Comparison of ENCODE assay signal across 8 mouse cellular contexts in the genomic region with DNA sequence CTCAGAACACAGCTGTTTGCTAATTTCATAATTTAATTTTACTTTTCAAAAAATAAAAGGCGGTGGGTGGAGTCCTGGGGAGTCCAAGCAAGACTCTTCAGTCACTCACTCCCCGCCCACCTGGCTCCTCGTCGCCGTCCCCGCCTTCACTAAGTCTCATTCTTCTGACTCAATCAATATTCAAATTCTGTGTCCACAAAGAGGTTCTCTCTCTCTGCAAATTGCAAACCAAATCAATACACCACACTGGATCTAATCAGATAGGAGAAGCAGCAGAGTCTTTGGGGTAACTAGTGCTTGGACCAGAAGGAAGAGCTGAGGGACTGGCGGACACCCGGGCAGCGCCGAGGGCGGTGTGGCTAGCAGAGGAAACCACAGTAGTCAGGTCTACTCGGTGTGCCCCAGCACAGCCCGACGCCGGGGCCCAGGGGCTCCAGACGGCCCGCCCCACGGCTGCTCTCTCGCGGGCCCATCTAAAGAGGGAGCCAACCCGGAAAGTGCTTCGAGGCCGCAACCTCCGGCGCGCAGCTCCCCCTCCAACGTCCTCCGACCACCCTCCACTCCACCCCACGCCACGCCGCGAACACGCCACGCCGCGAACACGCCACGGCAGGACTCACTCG. TPM values are rescaled to one million over a fixed set of nuclear protein-coding genes. Genes with fewer than 3 reads are reported as not detected.
DNase-seq lines count a peak whose midpoint lies in the region; ATAC-seq and TF ChIP-seq lines count a peak whose summit lies in the region.

No protein-coding gene starts in this region.

- H3K9ac ChIP-seq in kidney, embryonic 16.5 days (replicated peaks; ENCODE audit: low read length), result peak overlapping the region; percentile 97
- H3K9ac ChIP-seq in limb, embryonic 14.5 days (ENCODE audit: low read depth, low read length, severe bottlenecking), result peak overlapping the region; percentile 84

- H3K27me3 ChIP-seq in kidney, embryonic 16.5 days (ENCODE audit: insufficient read depth, low read length), result 0 out of 2 replicates have a peak, but pooled peaks cover 3% of the 10 kb centered on the region
- no peaks in the 10 kb centered on the region for H3K27me3 ChIP-seq in limb, embryonic 14.5 days (ENCODE audit: control insufficient read depth, insufficient read depth, low read length)

- no peak for DNase-seq in kidney, postnatal 14 days
- peak; percentile 70 for DNase-seq in MN1 (ENCODE audit: low spot score)
- DNase-seq in limb, embryonic 14.5 days (ENCODE audit: low spot score), result no peak
- DNase-seq in right cerebral cortex, postnatal 4 days, result no peak
- no peak for DNase-seq in c-Kit-positive CD71-positive TER-119-positive erythroid progenitor cells, embryonic 14.5 days (ENCODE audit: low spot score)

- H3K36me3 ChIP-seq in kidney, embryonic 16.5 days (ENCODE audit: insufficient read depth, low read length), result peaks cover 24% of the 10 kb centered on the region
- H3K36me3 ChIP-seq in limb, embryonic 14.5 days (ENCODE audit: control insufficient read depth, insufficient read depth, low read length), result peaks cover 31% of the 10 kb centered on the region

- no peak for TF ChIP-seq POLR2A in limb, embryonic 14.5 days (IDR thresholded peaks at IDR 0.05; ENCODE audit: borderline replicate concordance, extremely low read depth, insufficient read depth, insufficient read length)

- peak; percentile 87 for ATAC-seq in kidney, embryonic 16.5 days (ENCODE audit: low FRiP score, low TSS enrichment)
- ATAC-seq in erythroid progenitor cell, adult 5-6 weeks (replicated peaks; ENCODE audit: low FRiP score, poor library complexity, severe bottlenecking), result peak; percentile 65
- ATAC-seq in limb, embryonic 14.5 days (ENCODE audit: low FRiP score, low read depth), result peak; percentile 74
- peak; percentile 3; the same call in 1 of the 2 replicates for ATAC-seq in neutrophil, adult 5-6 weeks (ENCODE audit: extremely low read depth, insufficient number of reproducible peaks, low FRiP score, poor library complexity, severe bottlenecking)

- peak overlapping the region; percentile 99 for H3K4me3 ChIP-seq in kidney, embryonic 16.5 days (ENCODE audit: low read length)
- peak overlapping the region; percentile 98 for H3K4me3 ChIP-seq in limb, embryonic 14.5 days (replicated peaks; ENCODE audit: low read length)

- H3K4me2 ChIP-seq in kidney, embryonic 16.5 days (replicated peaks; ENCODE audit: low read depth, low read length), result peak overlapping the region; percentile 84
- H3K4me2 ChIP-seq in limb, embryonic 14.5 days (replicated peaks; ENCODE audit: low read depth, low read length, severe bottlenecking), result peak overlapping the region; percentile 70

- H3K4me1 ChIP-seq in kidney, embryonic 16.5 days (ENCODE audit: insufficient read depth, low read length), result no peaks in the 10 kb centered on the region
- H3K4me1 ChIP-seq in limb, embryonic 14.5 days (ENCODE audit: control insufficient read depth, insufficient read depth, low read length), result no peaks in the 10 kb centered on the region

- no peaks in the 10 kb centered on the region for H3K9me3 ChIP-seq in kidney, embryonic 16.5 days (ENCODE audit: low read length)
- H3K9me3 ChIP-seq in limb, embryonic 14.5 days (ENCODE audit: control insufficient read depth, low read length), result no peaks in the 10 kb centered on the region

- under 1% methylated on average over 39 of the region's 39 CpGs for WGBS in kidney, embryonic 16.5 days
- under 1% methylated on average over 25 of the region's 39 CpGs for WGBS in limb, embryonic 14.5 days

- peak overlapping the region; percentile 56; the same call in 1 of the 2 replicates for H3K27ac ChIP-seq in kidney, embryonic 16.5 days (ENCODE audit: low read length)
- H3K27ac ChIP-seq in limb, embryonic 14.5 days (replicated peaks; ENCODE audit: low read depth, low read length), result peak overlapping the region; percentile 63; the same call in 1 of the 2 replicates

RNA-seq across cellular contexts. Expression of gene Smu1, which starts 0.5 kb away (rescaled TPM):
- 170 and 176 TPM in 2 replicates for polyA plus RNA-seq in kidney, embryonic 16.5 days (2015; fragmentation: Nextera tagmentation; extraction: Ambion mirVana)
- total RNA-seq in erythroid progenitor cell, adult 5-6 weeks (2015; ENCODE audit: low replicate concordance), result 28.9 and 42.2 TPM in 2 replicates
- 41.5 and 59.0 TPM in 2 replicates for total RNA-seq in erythroid progenitor cell, adult 5-6 weeks (2017; ENCODE audit: low replicate concordance)
- 67.4 and 73.4 TPM in 2 replicates for polyA plus RNA-seq in limb, embryonic 14.5 days (2012; rRNA removed)
- 140 and 143 TPM in 2 replicates for polyA plus RNA-seq in limb, embryonic 14.5 days (2014; fragmentation: Nextera tagmentation; extraction: Ambion mirVana)
- total RNA-seq in neutrophil, adult 5-6 weeks (2017), result 99.4 and 109 TPM in 2 replicates

RNA-seq across cellular contexts. Expression of gene Dnaja1, which starts 35.3 kb away (rescaled TPM):
- 469 and 481 TPM in 2 replicates for polyA plus RNA-seq in kidney, embryonic 16.5 days (2015; fragmentation: Nextera tagmentation; extraction: Ambion mirVana)
- total RNA-seq in erythroid progenitor cell, adult 5-6 weeks (2015; ENCODE audit: low replicate concordance), result 41.1 and 51.2 TPM in 2 replicates
- 69.0 and 75.1 TPM in 2 replicates for total RNA-seq in erythroid progenitor cell, adult 5-6 weeks (2017; ENCODE audit: low replicate concordance)
- 47.3 and 96.6 TPM in 2 replicates for polyA plus RNA-seq in limb, embryonic 14.5 days (2012; rRNA removed)
- polyA plus RNA-seq in limb, embryonic 14.5 days (2014; fragmentation: Nextera tagmentation; extraction: Ambion mirVana), result 343 and 345 TPM in 2 replicates
- 371 and 454 TPM in 2 replicates for total RNA-seq in neutrophil, adult 5-6 weeks (2017)

RNA-seq across cellular contexts. Expression of gene Aptx, which starts 54.3 kb away (rescaled TPM):
- 28.5 and 30.2 TPM in 2 replicates for polyA plus RNA-seq in kidney, embryonic 16.5 days (2015; fragmentation: Nextera tagmentation; extraction: Ambion mirVana)
- 0.72 and 7.1 TPM in 2 replicates for total RNA-seq in erythroid progenitor cell, adult 5-6 weeks (2015; ENCODE audit: low replicate concordance)
- 1.0 and 2.3 TPM in 2 replicates for total RNA-seq in erythroid progenitor cell, adult 5-6 weeks (2017; ENCODE audit: low replicate concordance)
- polyA plus RNA-seq in limb, embryonic 14.5 days (2012; rRNA removed), result 15.6 and 18.8 TPM in 2 replicates
- 28.6 and 29.9 TPM in 2 replicates for polyA plus RNA-seq in limb, embryonic 14.5 days (2014; fragmentation: Nextera tagmentation; extraction: Ambion mirVana)
- total RNA-seq in neutrophil, adult 5-6 weeks (2017), result 11.0 and 15.5 TPM in 2 replicates

Comparison
In these comparisons a context has a peak if more than half of its experiments do, and no peak if none do; other contexts are left out.
1. ATAC-seq: peak in every context shown above with its lines; median percentile 87 in kidney, embryonic 16.5 days; 74 in limb, embryonic 14.5 days; 65 in erythroid progenitor cell, adult 5-6 weeks; 3 in neutrophil, adult 5-6 weeks.